Mouse (Mus musculus): ENCODE data around the gene Rpl26. TPM values are rescaled to one million over a fixed set of nuclear protein-coding genes. Genes with fewer than 3 reads are reported as not detected.

Rpl26 gene
- polyA plus RNA-seq (2015; fragmentation: Nextera tagmentation; extraction: Ambion mirVana), result 1,250 and 2,091 TPM in 2 replicates

DNA sequence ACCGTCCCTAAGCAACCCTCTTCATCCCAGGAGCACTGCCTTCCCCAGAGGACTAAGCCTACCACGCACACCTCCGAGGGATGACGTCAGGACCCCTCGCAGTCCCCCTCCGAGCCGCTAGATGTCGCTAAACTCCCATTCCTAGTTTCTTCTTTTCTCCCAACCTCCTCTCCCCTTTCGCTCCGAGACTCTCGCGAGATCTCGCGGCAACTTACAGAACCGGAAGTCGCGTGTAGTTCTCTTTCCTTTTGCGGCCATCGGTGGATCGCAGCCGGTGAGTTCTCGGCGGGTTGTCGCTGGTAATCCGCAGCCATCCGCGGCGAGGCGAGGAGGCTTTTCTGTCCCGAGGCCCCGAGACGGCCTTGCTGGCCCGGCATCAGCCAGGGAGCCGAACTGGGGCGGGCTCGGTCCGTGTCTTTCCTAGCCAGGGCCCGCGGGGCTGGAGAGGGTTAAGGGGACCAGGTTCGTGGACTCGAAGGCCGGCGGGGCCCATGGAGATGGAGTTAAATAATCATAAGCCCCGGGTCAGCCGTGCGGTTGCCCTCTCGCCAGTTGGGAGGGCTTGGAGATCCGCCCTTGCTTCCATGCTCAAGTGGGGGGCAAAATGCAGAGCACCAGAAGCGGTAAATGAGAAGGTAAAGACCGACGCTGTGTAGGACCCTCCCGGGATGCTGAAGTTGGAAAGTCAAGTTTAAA is at the start of gene Rpl26:
Gene Rpl26 (plus strand): TSS at position 233 of the 696 bp plus-strand sequence.

DNA sequence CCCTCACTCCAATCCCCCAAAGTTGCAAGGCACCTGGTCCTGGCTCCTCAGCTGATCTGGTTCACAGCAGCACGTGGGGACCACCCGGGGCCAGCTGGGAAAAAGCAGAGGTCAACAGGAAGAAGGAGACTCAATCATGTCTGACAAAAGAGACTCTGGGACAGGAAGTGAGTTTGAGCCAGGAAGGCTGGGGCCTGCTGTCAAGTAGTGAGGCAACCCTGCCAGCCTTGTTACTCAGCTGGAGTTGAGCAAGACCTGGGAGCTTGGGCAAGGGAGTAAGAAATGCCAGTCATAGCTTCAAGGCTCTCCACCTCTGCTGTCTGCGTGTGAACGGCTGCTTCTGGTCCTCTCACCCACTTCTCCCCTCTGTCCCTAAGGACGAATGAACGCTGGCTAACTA is 29.6 kb upstream of the Rpl26 start, which contains the start of gene Ndel1:
Gene Ndel1 (minus strand): TSS at position 111 of the 400 bp plus-strand sequence.

DNA sequence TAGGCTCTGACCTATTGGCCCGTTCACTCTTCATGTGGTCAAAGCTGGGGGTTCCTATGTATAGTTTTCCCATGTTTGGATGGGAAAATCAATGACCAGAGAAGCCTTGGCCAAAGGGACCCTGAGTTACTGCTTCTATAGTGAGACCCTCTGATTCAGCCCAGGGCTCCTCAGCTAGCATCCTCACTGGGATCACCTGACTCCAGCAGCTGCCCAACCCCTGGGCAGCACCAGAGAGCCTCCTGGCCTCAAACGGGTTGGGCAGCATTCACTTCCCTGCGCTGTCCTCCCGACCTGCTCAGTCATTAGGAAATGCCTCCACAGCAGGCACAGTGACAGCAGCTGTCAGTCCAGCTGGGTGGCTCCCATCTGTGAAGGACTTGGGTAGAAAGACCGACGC is 13.1 kb upstream of the Rpl26 start, which contains the start of gene Rnf222:
Gene Rnf222 (plus strand): TSS at position 301 of the 400 bp plus-strand sequence.

DNA sequence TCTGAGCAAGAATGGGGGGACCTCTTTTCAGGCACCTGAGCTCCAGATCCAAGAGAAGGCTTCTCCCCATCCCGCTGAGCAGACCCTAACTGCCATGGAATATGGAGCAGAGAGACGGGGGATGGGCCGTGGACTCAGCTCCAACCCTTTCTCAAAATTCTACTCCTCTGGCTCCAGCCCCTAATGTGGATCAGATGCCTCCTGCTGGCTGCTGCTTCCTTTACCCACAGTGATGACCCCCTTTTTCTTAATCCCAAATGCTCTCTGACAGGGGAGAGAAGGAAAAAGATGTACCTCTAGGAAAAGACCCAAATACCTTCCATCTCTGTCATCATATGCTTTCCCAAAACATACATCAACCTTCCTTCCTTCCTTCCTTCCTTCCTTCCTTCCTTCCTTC is 25.6 kb downstream of the Rpl26 start, which contains the start of gene Odf4:
Gene Odf4 (minus strand): TSS at position 101 of the 400 bp plus-strand sequence.

Other genes starting within 250 kb of the Rpl26 start
- 37.9 and 53.4 TPM in 2 replicates for gene Myh10, start 210.0 kb upstream of the Rpl26 start, polyA plus RNA-seq (2015; fragmentation: Nextera tagmentation; extraction: Ambion mirVana)
- gene Ndel1, start 29.7 kb upstream of the Rpl26 start, polyA plus RNA-seq (2015; fragmentation: Nextera tagmentation; extraction: Ambion mirVana), result 68.6 and 71.4 TPM in 2 replicates
- 0.22 TPM in 1 of 2 replicates, not detected in the other for gene Rnf222, start 13.0 kb upstream of the Rpl26 start, polyA plus RNA-seq (2015; fragmentation: Nextera tagmentation; extraction: Ambion mirVana)
- 0.13 and 0.15 TPM in 2 replicates for gene Odf4, start 25.5 kb downstream of the Rpl26 start, polyA plus RNA-seq (2015; fragmentation: Nextera tagmentation; extraction: Ambion mirVana)
- 7.0 and 8.7 TPM in 2 replicates for gene Arhgef15, start 55.9 kb downstream of the Rpl26 start, polyA plus RNA-seq (2015; fragmentation: Nextera tagmentation; extraction: Ambion mirVana)
- gene Slc25a35, start 66.5 kb downstream of the Rpl26 start, polyA plus RNA-seq (2015; fragmentation: Nextera tagmentation; extraction: Ambion mirVana), result 2.5 and 5.0 TPM in 2 replicates
- gene Rangrf, start 73.6 kb downstream of the Rpl26 start, polyA plus RNA-seq (2015; fragmentation: Nextera tagmentation; extraction: Ambion mirVana), result 24.9 and 32.6 TPM in 2 replicates
- 8.3 and 12.5 TPM in 2 replicates for gene Pfas, start 106.9 kb downstream of the Rpl26 start, polyA plus RNA-seq (2015; fragmentation: Nextera tagmentation; extraction: Ambion mirVana)
- 18.7 and 25.1 TPM in 2 replicates for gene Ctc1, start 114.3 kb downstream of the Rpl26 start, polyA plus RNA-seq (2015; fragmentation: Nextera tagmentation; extraction: Ambion mirVana)
- gene Aurkb, start 144.1 kb downstream of the Rpl26 start, polyA plus RNA-seq (2015; fragmentation: Nextera tagmentation; extraction: Ambion mirVana), result 23.5 and 29.1 TPM in 2 replicates
- 21.4 and 27.3 TPM in 2 replicates for gene Borcs6, start 158.1 kb downstream of the Rpl26 start, polyA plus RNA-seq (2015; fragmentation: Nextera tagmentation; extraction: Ambion mirVana)
- gene Tmem107, start 169.2 kb downstream of the Rpl26 start, polyA plus RNA-seq (2015; fragmentation: Nextera tagmentation; extraction: Ambion mirVana), result 58.1 and 62.5 TPM in 2 replicates
- 124 and 125 TPM in 2 replicates for gene Vamp2, start 186.9 kb downstream of the Rpl26 start, polyA plus RNA-seq (2015; fragmentation: Nextera tagmentation; extraction: Ambion mirVana)
- 17.0 and 26.6 TPM in 2 replicates for gene Per1, start 193.6 kb downstream of the Rpl26 start, polyA plus RNA-seq (2015; fragmentation: Nextera tagmentation; extraction: Ambion mirVana)
- 0.35 and 0.50 TPM in 2 replicates for gene Hes7, start 218.8 kb downstream of the Rpl26 start, polyA plus RNA-seq (2015; fragmentation: Nextera tagmentation; extraction: Ambion mirVana)
- gene 9130213A22Rik, start 221.0 kb downstream of the Rpl26 start, polyA plus RNA-seq (2015; fragmentation: Nextera tagmentation; extraction: Ambion mirVana), result 0.25 and 1.0 TPM in 2 replicates
- 1.1 and 2.0 TPM in 2 replicates for gene Aloxe3, start 224.3 kb downstream of the Rpl26 start, polyA plus RNA-seq (2015; fragmentation: Nextera tagmentation; extraction: Ambion mirVana)